Mouse (Mus musculus) embryonic facial prominence, embryonic 15.5 days (tissue): Measurements from ENCODE around the gene Wtap. TPM values are rescaled to one million over a fixed set of nuclear protein-coding genes. Genes with fewer than 3 reads are reported as not detected.
"Not testable (repeated sequence)": the region's sequence is repeated elsewhere in the genome, so short reads cannot be mapped to it uniquely, and the experiment has no call there.

Experiments used
- ATAC-seq: fragments of 200-750 bp; cut with Nextera tagmentation; 2 replicates; pipeline ENCODE4 v1.8.0; 2017; ENCODE audit warnings: low read depth, moderate TSS enrichment; ENCODE audit not compliant: insufficient number of reproducible peaks, low FRiP score, low TSS enrichment
- H3K27ac ChIP-seq: fragments of 300-500 bp; sonication (generic); replicated peaks from 2 replicates; pipeline ENCODE4 v1.5.1; 2015; ENCODE audit warnings: mild to moderate bottlenecking, inconsistent platforms
- H3K27me3 ChIP-seq: fragments of 300-500 bp; sonication (generic); 2 replicates; pipeline ENCODE4 v1.6.1; 2015; ENCODE audit warnings: inconsistent platforms
- H3K36me3 ChIP-seq: fragments of 300-500 bp; sonication (generic); 2 replicates; pipeline ENCODE4 v1.6.1; 2015; ENCODE audit warnings: mild to moderate bottlenecking, inconsistent platforms
- H3K4me1 ChIP-seq: fragments of 300-500 bp; sonication (generic); 2 replicates; pipeline ENCODE4 v1.6.1; 2015; ENCODE audit warnings: inconsistent platforms
- H3K4me2 ChIP-seq: fragments of 300-500 bp; sonication (generic); replicated peaks from 2 replicates; pipeline ENCODE4 v1.6.1; 2015; ENCODE audit warnings: mild to moderate bottlenecking, inconsistent platforms
- H3K4me3 ChIP-seq: fragments of 300-500 bp; sonication (generic); replicated peaks from 2 replicates; pipeline ENCODE4 v1.5.1; 2015; ENCODE audit warnings: mild to moderate bottlenecking, inconsistent platforms
- H3K9ac ChIP-seq: fragments of 300-500 bp; sonication (generic); 2 replicates; pipeline ENCODE4 v1.6.1; 2015; ENCODE audit warnings: inconsistent platforms
- H3K9me3 ChIP-seq: fragments of 300-500 bp; sonication (generic); replicated peaks from 2 replicates; pipeline ENCODE4 v1.6.1; 2016; ENCODE audit warnings: inconsistent platforms
- WGBS: fragments of 180-500 bp; shearing (Covaris S2); methylation state at CpG from one replicate; pipeline ENCODE4 v1.1.7; 2015; 5-methylcytosine and 5-hydroxymethylcytosine counted together
- polyA plus RNA-seq: library from polyadenylated mRNA; unstranded; fragments of >200 nt; fragmentation: Nextera tagmentation; extraction: Ambion mirVana; gene quantifications from 2 replicates; pipeline ENCODE4 v1.2.1, GENCODE M21; 2015

Wtap gene
- 120 and 125 TPM in 2 replicates for polyA plus RNA-seq

- Histone ChIP-seq H3K9ac (peak within 1 kb of the TSS; percentile 98; the same call in 1 of the 2 replicates), H3K27me3 (no peaks in the 10 kb centered on the region), H3K36me3 (no peaks in the 10 kb centered on the region), H3K4me2 (peak within 1 kb of the TSS; percentile 69), H3K27ac (peak within 1 kb of the TSS; percentile 99), H3K4me1 (peaks cover 7% of the 10 kb centered on the region), H3K9me3 (no peaks in the 10 kb centered on the region), H3K4me3 (peak within 1 kb of the TSS; percentile 84)
- WGBS = 72% methylated on average over 1 of the region's 1 CpGs
- ATAC-seq = no peak
These were observed at the start of gene Wtap for GRCm38 (mm10) chr17:12994069-12994468. Gene Wtap, minus strand, starts transcription at chr17:12994169.

GRCm38 (mm10) chr17:13036627-13037192 lies 42.7 kb upstream of the Wtap start:
- ATAC-seq = peak; percentile 24; the same call in 1 of the 2 replicates
- not testable (repeated sequence) for H3K36me3 ChIP-seq, H3K9me3 ChIP-seq, H3K27me3 ChIP-seq, H3K4me1 ChIP-seq, H3K4me3 ChIP-seq, H3K4me2 ChIP-seq, H3K27ac ChIP-seq, H3K9ac ChIP-seq
- 79% methylated on average over 4 of the region's 12 CpGs for WGBS

GRCm38 (mm10) chr17:13013316-13013715 lies 19.3 kb upstream of the Wtap start:
- H3K9ac ChIP-seq = no peak overlapping the region
- H3K27me3 ChIP-seq = no peaks in the 10 kb centered on the region
- no peak overlapping the region for H3K27ac ChIP-seq
- no peaks in the 10 kb centered on the region for H3K9me3 ChIP-seq
- peaks cover 8% of the 10 kb centered on the region for H3K4me1 ChIP-seq
- 70% methylated on average over 3 of the region's 3 CpGs for WGBS
- no peak for ATAC-seq
- H3K36me3 ChIP-seq = peaks cover 49% of the 10 kb centered on the region
- H3K4me2 ChIP-seq = no peak overlapping the region
- H3K4me3 ChIP-seq = no peak overlapping the region

- Histone ChIP-seq H3K4me2 (no peak overlapping the region), H3K9me3 (no peaks in the 10 kb centered on the region), H3K27ac (no peak overlapping the region), H3K36me3 (peaks cover 34% of the 10 kb centered on the region), H3K27me3 (no peaks in the 10 kb centered on the region), H3K4me1 (peaks cover 15% of the 10 kb centered on the region), H3K4me3 (no peak overlapping the region), H3K9ac (no peak overlapping the region)
- 18% methylated on average over 3 of the region's 3 CpGs for WGBS
- ATAC-seq = no peak
These were observed 15.9 kb upstream of the Wtap start for GRCm38 (mm10) chr17:13009887-13010286.

- Histone ChIP-seq H3K4me1 (peaks cover 15% of the 10 kb centered on the region), H3K4me2 (peak overlapping the region; percentile 70), H3K9ac (peak overlapping the region; percentile 53; the same call in 1 of the 2 replicates), H3K9me3 (no peaks in the 10 kb centered on the region), H3K27me3 (no peaks in the 10 kb centered on the region), H3K4me3 (peak overlapping the region; percentile 94), H3K27ac (no peak overlapping the region), H3K36me3 (peaks cover 22% of the 10 kb centered on the region)
- WGBS = 2% methylated on average over 10 of the region's 10 CpGs
- ATAC-seq = no peak
These were observed 14.6 kb upstream of the Wtap start for GRCm38 (mm10) chr17:13008528-13008927.

- H3K27ac ChIP-seq = peak overlapping the region; percentile 88
- H3K4me1 ChIP-seq = peaks cover 15% of the 10 kb centered on the region
- peak overlapping the region; percentile 94 for H3K4me3 ChIP-seq
- peak overlapping the region; percentile 53 for H3K9ac ChIP-seq
- peaks cover 15% of the 10 kb centered on the region for H3K36me3 ChIP-seq
- under 1% methylated on average over 76 of the region's 76 CpGs for WGBS
- no peaks in the 10 kb centered on the region for H3K9me3 ChIP-seq
- H3K4me2 ChIP-seq = peak overlapping the region; percentile 70
- H3K27me3 ChIP-seq = no peaks in the 10 kb centered on the region
- peak; percentile 99 for ATAC-seq
These were observed 13.9 kb upstream of the Wtap start for GRCm38 (mm10) chr17:13007730-13008425.

GRCm38 (mm10) chr17:13006984-13007383 lies 13.0 kb upstream of the Wtap start:
- Histone ChIP-seq H3K4me3 (peak overlapping the region; percentile 94), H3K36me3 (peaks cover 11% of the 10 kb centered on the region), H3K27ac (0 out of 2 replicates have a peak overlapping the region, but pooled peaks have one; percentile 88), H3K9me3 (no peaks in the 10 kb centered on the region), H3K9ac (no peak overlapping the region), H3K27me3 (no peaks in the 10 kb centered on the region), H3K4me1 (peaks cover 15% of the 10 kb centered on the region), H3K4me2 (peak overlapping the region; percentile 70)
- WGBS = 48% methylated on average over 5 of the region's 5 CpGs
- no peak for ATAC-seq

- peak within 1 kb of the TSS; percentile 94 for H3K4me3 ChIP-seq
- H3K4me1 ChIP-seq = peaks cover 15% of the 10 kb centered on the region
- H3K27me3 ChIP-seq, ATAC-seq, H3K9me3 ChIP-seq, H3K36me3 ChIP-seq: not testable (repeated sequence)
- peak within 1 kb of the TSS; percentile 88 for H3K27ac ChIP-seq
- H3K4me2 ChIP-seq = peak within 1 kb of the TSS; percentile 70
- H3K9ac ChIP-seq = peak within 1 kb of the TSS; percentile 15; the same call in 1 of the 2 replicates
- 91% methylated on average over 2 of the region's 2 CpGs for WGBS
These were observed 12.6 kb upstream of the Wtap start, which contains the start of gene Sod2 for GRCm38 (mm10) chr17:13006546-13006945. Gene Sod2, plus strand, starts transcription at chr17:13006846.

GRCm38 (mm10) chr17:13004436-13004835 lies 10.5 kb upstream of the Wtap start:
- not testable (repeated sequence) for H3K4me2 ChIP-seq, H3K4me3 ChIP-seq
- H3K4me1 ChIP-seq = peaks cover 15% of the 10 kb centered on the region

GRCm38 (mm10) chr17:13002243-13002642 lies 8.3 kb upstream of the Wtap start:
- not testable (repeated sequence) for H3K4me3 ChIP-seq, H3K4me1 ChIP-seq, H3K9me3 ChIP-seq, H3K27me3 ChIP-seq, H3K9ac ChIP-seq, ATAC-seq, H3K36me3 ChIP-seq, H3K4me2 ChIP-seq, H3K27ac ChIP-seq
- 84% methylated on average over 5 of the region's 5 CpGs for WGBS

More at GRCm38 (mm10) chr17:13004436-13004835, 10.5 kb upstream of the Wtap start:
- not testable (repeated sequence) for H3K27me3 ChIP-seq, H3K36me3 ChIP-seq, H3K9ac ChIP-seq, H3K27ac ChIP-seq, H3K9me3 ChIP-seq, ATAC-seq
- 69% methylated on average over 2 of the region's 2 CpGs for WGBS

- ATAC-seq = no peak
- H3K9ac ChIP-seq = no peak overlapping the region
- no peak overlapping the region for H3K4me3 ChIP-seq
- no peaks in the 10 kb centered on the region for H3K4me1 ChIP-seq
- H3K9me3 ChIP-seq = no peaks in the 10 kb centered on the region
- H3K27me3 ChIP-seq = no peaks in the 10 kb centered on the region
- no peaks in the 10 kb centered on the region for H3K36me3 ChIP-seq
- 66% methylated on average over 6 of the region's 6 CpGs for WGBS
- no peak overlapping the region for H3K4me2 ChIP-seq
- no peak overlapping the region for H3K27ac ChIP-seq
These were observed 5.1 kb upstream of the Wtap start for GRCm38 (mm10) chr17:12999069-12999468.
